Mouse (Mus musculus) B cell, adult 2 months (primary cell): ENCODE data around the gene Olfr986.

ENCODE experiments used
- DNase-seq, 2 experiments: peaks; one replicate each; pipeline ENCODE4 v3.0.0; 2022

Olfr986 gene

GRCm38 (mm10) chr9:40234233-40235072, 53.7 kb downstream of the Olfr986 start:
- no peak for DNase-seq

GRCm38 (mm10) chr9:40235220-40235619, 54.5 kb downstream of the Olfr986 start:
- DNase-seq = no peak
